Mouse (Mus musculus) hindbrain, embryonic 14.5 days (tissue): ENCODE measurements around the gene Rab32. TPM values are rescaled to one million over a fixed set of nuclear protein-coding genes. Genes with fewer than 3 reads are reported as not detected.
"Not testable (repeated sequence)": the region's sequence is repeated elsewhere in the genome, so short reads cannot be mapped to it uniquely, and the experiment has no call there.

Experiments used
- ATAC-seq: fragments of 200-750 bp; cut with Nextera tagmentation; 2 replicates; pipeline ENCODE4 v1.8.0; 2017; ENCODE audit warnings: moderate number of reproducible peaks, mild to moderate bottlenecking, moderate TSS enrichment, moderate library complexity; ENCODE audit not compliant: low FRiP score
- DNase-seq: peaks from one replicate; pipeline ENCODE4 v3.0.0-alpha.2; 2015; ENCODE audit warnings: low spot score
- H3K27ac ChIP-seq: fragments of 300-500 bp; sonication (generic); 2 replicates; pipeline ENCODE4 v1.5.1; 2014; ENCODE audit warnings: mild to moderate bottlenecking, moderate library complexity
- H3K27me3 ChIP-seq: fragments of 300-500 bp; sonication (generic); 2 replicates; pipeline ENCODE4 v1.6.1; 2014; ENCODE audit warnings: mild to moderate bottlenecking, low read length, mixed read lengths; ENCODE audit not compliant: control insufficient read depth, insufficient read depth
- H3K36me3 ChIP-seq: fragments of 300-500 bp; sonication (generic); replicated peaks from 2 replicates; pipeline ENCODE4 v1.6.1; 2014; ENCODE audit not compliant: control insufficient read depth, insufficient read depth
- H3K4me1 ChIP-seq: fragments of 300-500 bp; sonication (generic); replicated peaks from 2 replicates; pipeline ENCODE4 v1.6.1; 2014; ENCODE audit warnings: antibody characterized with exemption, low read length, mixed read lengths; ENCODE audit not compliant: control insufficient read depth, insufficient read depth
- H3K4me2 ChIP-seq: fragments of 300-500 bp; sonication (generic); replicated peaks from 2 replicates; pipeline ENCODE4 v1.6.1; 2014; ENCODE audit warnings: mild to moderate bottlenecking, moderate library complexity
- H3K4me3 ChIP-seq: fragments of 300-500 bp; sonication (generic); replicated peaks from 2 replicates; pipeline ENCODE4 v1.5.1; 2014; ENCODE audit warnings: mild to moderate bottlenecking, low read length
- H3K9ac ChIP-seq: fragments of 300-500 bp; sonication (generic); 2 replicates; pipeline ENCODE4 v1.6.1; 2014
- H3K9me3 ChIP-seq: fragments of 300-500 bp; sonication (generic); 2 replicates; pipeline ENCODE4 v1.6.1; 2016; ENCODE audit warnings: low read length; ENCODE audit not compliant: control insufficient read depth
- WGBS: fragments of 180-500 bp; shearing (Covaris S2); extraction: QIAGEN DNeasy Blood & Tissue Kit; methylation state at CpG from one replicate; pipeline ENCODE4 v1.1.7; 2014; 5-methylcytosine and 5-hydroxymethylcytosine counted together
- polyA plus RNA-seq: library from polyadenylated mRNA; unstranded; fragments of >200 nt; fragmentation: Nextera tagmentation; extraction: Ambion mirVana; gene quantifications from 2 replicates; pipeline ENCODE4 v1.2.1, GENCODE M21; 2014

Rab32 gene
- 4.6 and 6.2 TPM in 2 replicates for polyA plus RNA-seq

GRCm38 (mm10) chr10:10557570-10558336, at the start of gene Rab32:
Gene Rab32, minus strand, starts transcription at chr10:10558265.
- H3K9ac ChIP-seq = peak within 1 kb of the TSS; percentile 60
- peak within 1 kb of the TSS; percentile 63 for H3K4me3 ChIP-seq
- no peaks in the 10 kb centered on the region for H3K9me3 ChIP-seq
- H3K36me3 ChIP-seq = no peaks in the 10 kb centered on the region
- WGBS = under 1% methylated on average over 51 of the region's 51 CpGs
- ATAC-seq (peak; percentile 97), DNase-seq (peak; percentile 83)
- no peak within 1 kb of the TSS for H3K27ac ChIP-seq
- H3K4me1 ChIP-seq = peaks cover 6% of the 10 kb centered on the region; the same call in 1 of the 2 replicates
- peak within 1 kb of the TSS; percentile 99 for H3K4me2 ChIP-seq
- no peaks in the 10 kb centered on the region for H3K27me3 ChIP-seq

DNA sequence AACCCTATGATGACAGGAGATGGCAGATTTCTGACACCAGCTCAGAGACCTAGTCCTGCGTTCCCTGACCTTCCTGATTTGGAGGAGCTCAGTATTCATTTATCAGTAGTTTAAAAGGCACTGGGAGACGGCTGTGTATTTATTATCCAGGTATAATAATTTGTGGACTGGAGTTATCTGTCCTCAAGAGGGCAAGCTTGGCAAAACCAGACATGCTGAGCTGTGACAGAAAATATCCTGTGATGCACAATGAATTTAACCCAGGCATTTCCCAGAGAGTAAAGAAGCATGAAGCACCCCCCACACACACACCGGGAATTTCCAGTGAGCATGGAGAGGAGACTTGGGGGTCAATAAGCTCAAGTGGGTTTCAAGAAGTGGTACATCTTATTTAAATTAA, 42.7 kb upstream of the Rab32 start:
- no peaks in the 10 kb centered on the region for H3K36me3 ChIP-seq
- no peak overlapping the region for H3K4me3 ChIP-seq
- WGBS = 72% methylated on average over 3 of the region's 3 CpGs
- no peaks in the 10 kb centered on the region for H3K27me3 ChIP-seq
- no peak overlapping the region for H3K4me2 ChIP-seq
- DNase-seq = no peak
- H3K9me3 ChIP-seq = no peaks in the 10 kb centered on the region
- H3K4me1 ChIP-seq = no peaks in the 10 kb centered on the region
- no peak for ATAC-seq
- no peak overlapping the region for H3K27ac ChIP-seq
- H3K9ac ChIP-seq = no peak overlapping the region

DNA sequence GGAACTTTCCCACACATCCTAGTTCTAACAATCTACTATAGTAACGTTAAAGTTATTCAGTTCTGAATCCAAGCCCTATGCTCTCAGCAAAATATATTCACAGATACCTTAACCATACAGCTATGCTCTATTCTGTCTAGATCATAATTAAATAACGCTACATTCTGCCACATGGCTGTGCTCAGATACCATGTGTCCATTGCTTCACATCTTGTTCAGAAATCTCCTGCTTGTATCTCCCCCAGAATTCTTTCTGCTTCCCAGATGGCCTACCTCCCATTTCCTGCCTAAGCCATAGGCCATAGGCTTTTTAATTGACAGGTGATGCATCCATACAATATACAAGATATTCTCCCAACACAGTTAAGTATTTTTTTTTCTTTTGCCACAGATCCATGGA, 39.4 kb upstream of the Rab32 start:
- not testable (repeated sequence) for H3K9me3 ChIP-seq, H3K27ac ChIP-seq, H3K27me3 ChIP-seq, H3K4me3 ChIP-seq, H3K9ac ChIP-seq, H3K36me3 ChIP-seq, ATAC-seq, H3K4me1 ChIP-seq, H3K4me2 ChIP-seq, DNase-seq
- WGBS = 92% methylated on average over 2 of the region's 2 CpGs

- no peak overlapping the region for H3K4me2 ChIP-seq
- H3K9ac ChIP-seq = no peak overlapping the region
- ATAC-seq (no peak), DNase-seq (no peak)
- 93% methylated on average over 3 of the region's 3 CpGs for WGBS
- no peaks in the 10 kb centered on the region for H3K4me1 ChIP-seq
- H3K36me3 ChIP-seq = no peaks in the 10 kb centered on the region
- no peaks in the 10 kb centered on the region for H3K9me3 ChIP-seq
- H3K4me3 ChIP-seq = no peak overlapping the region
- H3K27ac ChIP-seq = no peak overlapping the region
- no peaks in the 10 kb centered on the region for H3K27me3 ChIP-seq
These were observed 22.7 kb upstream of the Rab32 start for GRCm38 (mm10) chr10:10580811-10581210.

DNA sequence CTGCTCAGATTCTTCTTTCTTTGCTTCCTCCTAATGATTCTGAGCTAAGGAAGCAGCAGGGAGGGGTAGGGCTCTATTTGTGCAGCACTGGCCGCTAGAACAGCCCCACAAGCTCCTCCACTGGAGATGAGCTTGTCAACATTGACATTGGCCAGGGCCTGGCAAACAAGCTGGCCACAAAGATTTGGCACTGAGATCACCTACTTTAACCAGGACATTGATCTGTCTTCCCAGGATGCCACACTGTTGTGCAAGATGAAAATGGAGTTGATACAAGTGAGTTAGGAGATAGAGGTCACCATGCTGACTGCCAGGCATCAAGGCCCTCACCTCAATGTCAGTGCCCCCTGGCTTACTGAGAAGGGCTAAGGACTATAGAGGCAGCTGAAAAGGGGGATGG, 21.8 kb upstream of the Rab32 start:
- H3K27me3 ChIP-seq = no peaks in the 10 kb centered on the region
- 82% methylated on average over 1 of the region's 1 CpGs for WGBS
- no peaks in the 10 kb centered on the region for H3K36me3 ChIP-seq
- no peak for DNase-seq
- H3K4me3 ChIP-seq = no peak overlapping the region
- H3K9ac ChIP-seq = no peak overlapping the region
- no peaks in the 10 kb centered on the region for H3K4me1 ChIP-seq
- no peak for ATAC-seq
- H3K9me3 ChIP-seq = no peaks in the 10 kb centered on the region
- no peak overlapping the region for H3K27ac ChIP-seq
- H3K4me2 ChIP-seq = no peak overlapping the region

DNA sequence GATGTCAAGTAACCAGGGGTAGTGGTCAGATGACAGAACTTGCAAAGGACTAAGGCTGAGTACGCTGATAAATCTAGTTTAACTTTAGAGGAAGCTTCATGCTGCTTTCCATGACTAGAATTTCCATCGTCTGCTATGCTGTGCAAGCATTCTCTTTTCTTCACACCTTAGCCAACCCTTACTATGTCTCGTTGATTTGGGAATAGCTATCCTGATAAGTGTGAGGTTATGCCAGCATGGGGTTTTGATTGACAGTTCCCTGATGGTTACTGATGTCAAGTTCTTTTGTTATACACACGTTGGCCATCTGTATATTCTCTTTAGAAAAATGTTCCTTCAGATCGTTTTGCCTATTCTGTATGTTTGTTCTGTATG, 259 bp upstream of the Rab32 start:
- Histone ChIP-seq H3K4me2 (peak overlapping the region; percentile 99), H3K36me3 (no peaks in the 10 kb centered on the region), H3K9ac (peak overlapping the region; percentile 60), H3K4me3 (peak overlapping the region; percentile 63), H3K9me3 (no peaks in the 10 kb centered on the region), H3K4me1 (peaks cover 6% of the 10 kb centered on the region; the same call in 1 of the 2 replicates), H3K27ac (no peak overlapping the region), H3K27me3 (no peaks in the 10 kb centered on the region)
- 33% methylated on average over 5 of the region's 5 CpGs for WGBS
- DNase-seq = no peak
- no peak for ATAC-seq

DNA sequence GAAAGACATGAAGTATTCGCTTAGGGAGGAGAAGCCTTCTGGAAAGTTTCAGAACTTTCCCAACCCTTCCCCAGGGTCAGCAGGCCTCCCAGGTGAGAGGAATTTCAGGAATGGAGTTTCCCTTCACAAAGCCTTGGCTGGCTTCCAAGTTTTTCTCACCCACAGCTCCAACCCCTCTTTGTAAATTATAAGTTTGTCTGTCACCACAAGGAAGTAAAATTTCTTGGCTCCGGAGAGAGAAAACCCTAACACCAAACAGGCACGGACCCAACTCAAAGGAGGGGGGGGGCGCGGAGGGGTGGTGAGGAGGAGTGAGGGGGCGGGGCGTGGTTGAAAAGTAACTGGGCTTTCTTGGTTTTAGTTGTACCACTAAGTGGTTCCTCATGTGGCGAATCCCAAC, 980 bp downstream of the Rab32 start:
- 7% methylated on average over 8 of the region's 8 CpGs for WGBS
- H3K4me3 ChIP-seq = peak overlapping the region; percentile 63
- no peaks in the 10 kb centered on the region for H3K27me3 ChIP-seq
- H3K4me1 ChIP-seq = peaks cover 6% of the 10 kb centered on the region; the same call in 1 of the 2 replicates
- peak overlapping the region; percentile 99 for H3K4me2 ChIP-seq
- no peak overlapping the region for H3K27ac ChIP-seq
- no peak overlapping the region; the same call in 1 of the 2 replicates for H3K9ac ChIP-seq
- no peaks in the 10 kb centered on the region for H3K9me3 ChIP-seq
- no peak for DNase-seq
- no peaks in the 10 kb centered on the region for H3K36me3 ChIP-seq
- ATAC-seq = peak; percentile 28; the same call in 1 of the 2 replicates

DNA sequence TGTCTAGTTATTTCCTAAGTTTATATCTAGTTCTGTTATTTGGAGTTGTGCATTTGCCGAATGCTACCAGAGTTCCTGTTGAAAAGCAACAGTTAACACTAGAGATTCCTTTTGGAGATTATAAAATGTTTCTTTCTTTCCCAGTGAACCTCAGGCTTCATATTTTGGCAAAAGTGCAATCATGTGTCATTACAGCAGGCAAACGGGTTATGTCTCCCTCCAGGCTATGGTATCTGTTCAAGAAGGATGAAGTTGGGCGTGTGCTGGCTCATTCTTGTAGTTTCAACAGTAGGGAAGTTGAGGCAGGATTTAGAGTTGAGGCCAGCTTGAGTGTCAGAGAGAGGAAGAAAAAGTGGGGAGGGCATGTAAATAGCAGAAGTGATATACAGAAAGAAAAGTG, 2.4 kb downstream of the Rab32 start:
- Histone ChIP-seq H3K9ac (no peak overlapping the region), H3K36me3 (no peaks in the 10 kb centered on the region), H3K9me3 (no peaks in the 10 kb centered on the region), H3K4me2 (no peak overlapping the region), H3K4me1 (peaks cover 6% of the 10 kb centered on the region; the same call in 1 of the 2 replicates), H3K27ac (no peak overlapping the region), H3K4me3 (no peak overlapping the region), H3K27me3 (no peaks in the 10 kb centered on the region)
- 90% methylated on average over 3 of the region's 3 CpGs for WGBS
- ATAC-seq (no peak), DNase-seq (no peak)

GRCm38 (mm10) chr10:10555221-10555620, 2.8 kb downstream of the Rab32 start:
- Histone ChIP-seq H3K4me2 (no peak overlapping the region), H3K4me1 (peaks cover 6% of the 10 kb centered on the region; the same call in 1 of the 2 replicates), H3K9ac (no peak overlapping the region), H3K36me3 (no peaks in the 10 kb centered on the region), H3K27ac (no peak overlapping the region), H3K9me3 (no peaks in the 10 kb centered on the region), H3K27me3 (no peaks in the 10 kb centered on the region), H3K4me3 (no peak overlapping the region)
- ATAC-seq (no peak), DNase-seq (no peak)
- WGBS = 88% methylated on average over 5 of the region's 5 CpGs
